Mouse (Mus musculus): ENCODE measurements around the gene Shank2. TPM values are rescaled to one million over a fixed set of nuclear protein-coding genes. Genes with fewer than 3 reads are reported as not detected.

The Shank2 gene
- total and polyA plus RNA-seq, 3 experiments: not detected

GRCm38 (mm10) chr7:144160646-144161249 is 159.0 kb downstream of the Shank2 start:
- no peak for DNase-seq (ENCODE audit: extremely low read depth)
- no peak overlapping the region for H3K9ac ChIP-seq (ENCODE audit: insufficient read depth, low read depth)
- H3K79me2 ChIP-seq (replicated peaks; ENCODE audit: control insufficient read depth, extremely low read depth, insufficient read depth, poor library complexity, severe bottlenecking): no peaks in the 10 kb centered on the region
- H3K36me3 ChIP-seq (replicated peaks in 1 of 2; ENCODE audit: control insufficient read depth in 1 of 2, insufficient read depth in 1 of 2, low read length in 1 of 2): no peaks in the 10 kb centered on the region
- dilution Hi-C loops (cut with MboI; ENCODE audit: extremely low pct_ligation_motif_present, extremely low pct_unique_long_range_greater_than_20kb, low sequenced_read_pairs) (no loop called here), in situ Hi-C loops (cut with MboI; ENCODE audit: low pct_ligation_motif_present, low pct_unique_long_range_greater_than_20kb, low sequenced_read_pairs) (no loop called here)
- H3K4me2 ChIP-seq (ENCODE audit: insufficient read depth, low read depth, poor library complexity, severe bottlenecking): no peak overlapping the region
- H3K27me3 ChIP-seq (replicated peaks): peaks cover 52% of the 10 kb centered on the region
- H3K4me1 ChIP-seq (ENCODE audit: control insufficient read depth in 1 of 2, insufficient read depth in 2 of 2): peaks cover 0 to 3% of the 10 kb centered on the region in 2 experiments; a peak in 1 of 4 replicates
- no peak for TF ChIP-seq MXI1 (IDR thresholded peaks at IDR 0.05; ENCODE audit: low read depth, low read length)
- no peak for TF ChIP-seq MAX (IDR thresholded peaks at IDR 0.05; ENCODE audit: low read length)
- TF ChIP-seq ZKSCAN1 (IDR thresholded peaks at IDR 0.05; ENCODE audit: borderline replicate concordance, low read depth, low read length): no peak
- TF ChIP-seq BHLHE40 (IDR thresholded peaks at IDR 0.05; ENCODE audit: low read depth, low read length): no peak
- no peak for TF ChIP-seq MEF2A (IDR thresholded peaks at IDR 0.05; ENCODE audit: borderline replicate concordance, low read depth, low read length)
- no peak for TF ChIP-seq CHD2 (IDR thresholded peaks at IDR 0.05; ENCODE audit: low read length)
- no peak for TF ChIP-seq ZNF384 (IDR thresholded peaks at IDR 0.05; ENCODE audit: low read depth, low read length)
- no peak for TF ChIP-seq UBTF (IDR thresholded peaks at IDR 0.05; ENCODE audit: low read depth, low read length)
- TF ChIP-seq TCF12 (IDR thresholded peaks at IDR 0.05; ENCODE audit: low read depth, low read length): no peak
- no peak for TF ChIP-seq CHD1 (IDR thresholded peaks at IDR 0.05; ENCODE audit: low read depth, low read length)
- TF ChIP-seq MAFK (IDR thresholded peaks at IDR 0.05; ENCODE audit: insufficient replicate concordance, low read length): no peak
- H3K4me3 ChIP-seq (replicated peaks in 1 of 3; ENCODE audit: low read depth in 2 of 3, low read length in 2 of 3, poor library complexity in 1 of 3): no peak overlapping the region
- no peaks in the 10 kb centered on the region for H3K9me3 ChIP-seq (replicated peaks; ENCODE audit: low read length)
- H3K27ac ChIP-seq (ENCODE audit: insufficient read depth, low read depth): no peak overlapping the region

GRCm38 (mm10) chr7:144170272-144170671 is 168.5 kb downstream of the Shank2 start:
- peak overlapping the region; percentile 29; the same call in 1 of the 2 replicates for H3K4me2 ChIP-seq (ENCODE audit: insufficient read depth, low read depth, poor library complexity, severe bottlenecking)
- H3K9ac ChIP-seq (ENCODE audit: insufficient read depth, low read depth): no peak overlapping the region
- peak; percentile 37 for DNase-seq (ENCODE audit: extremely low read depth)
- H3K27me3 ChIP-seq (replicated peaks): peaks cover 79% of the 10 kb centered on the region
- no peak for TF ChIP-seq GABPA (IDR thresholded peaks at IDR 0.05; ENCODE audit: insufficient replicate concordance, low read depth, low read length)
- TF ChIP-seq JUN (IDR thresholded peaks at IDR 0.05; ENCODE audit: insufficient read depth, low read depth, low read length): no peak
- TF ChIP-seq TBP (conservative IDR thresholded peaks at IDR 0.05; ENCODE audit: low read depth, low read length): no peak
- TF ChIP-seq RAD21 (IDR thresholded peaks at IDR 0.05; ENCODE audit: low read depth, low read length): no peak
- no peak for TF ChIP-seq CTCF (conservative IDR thresholded peaks at IDR 0.05 in 1 of 2, IDR thresholded peaks at IDR 0.05 in 1 of 2; ENCODE audit: low read depth in 2 of 2, low read length in 2 of 2)
- no peak for TF ChIP-seq MAFK (IDR thresholded peaks at IDR 0.05; ENCODE audit: insufficient replicate concordance, low read length)
- TF ChIP-seq CHD2 (IDR thresholded peaks at IDR 0.05; ENCODE audit: low read length): no peak
- no peak for TF ChIP-seq MAX (IDR thresholded peaks at IDR 0.05; ENCODE audit: low read length)
- no peak for TF ChIP-seq E2F4 (IDR thresholded peaks at IDR 0.05; ENCODE audit: insufficient replicate concordance, low read depth, low read length)
- TF ChIP-seq MXI1 (IDR thresholded peaks at IDR 0.05; ENCODE audit: low read depth, low read length): no peak
- peak; percentile 44; the same call in 1 of the 2 replicates for TF ChIP-seq EP300 (IDR thresholded peaks at IDR 0.05; ENCODE audit: low read length)
- TF ChIP-seq NRF1 (IDR thresholded peaks at IDR 0.05; ENCODE audit: low read depth, low read length): no peak
- no peak for TF ChIP-seq POLR2AphosphoS2 (IDR thresholded peaks at IDR 0.05; ENCODE audit: low read depth, low read length)
- TF ChIP-seq POLR2A (IDR thresholded peaks at IDR 0.05; ENCODE audit: low read depth, low read length): no peak
- TF ChIP-seq RCOR1 (conservative IDR thresholded peaks at IDR 0.05; ENCODE audit: low read depth, low read length): no peak
- no peak for TF ChIP-seq CHD1 (IDR thresholded peaks at IDR 0.05; ENCODE audit: low read depth, low read length)
- no peak for TF ChIP-seq PAX5 (IDR thresholded peaks at IDR 0.05; ENCODE audit: low read length)
- TF ChIP-seq IRF4 (IDR thresholded peaks at IDR 0.05; ENCODE audit: low read depth, low read length): no peak; the same call in 1 of the 2 replicates
- peak; percentile 76 for TF ChIP-seq BHLHE40 (IDR thresholded peaks at IDR 0.05; ENCODE audit: low read depth, low read length)
- no peak for TF ChIP-seq ZNF384 (IDR thresholded peaks at IDR 0.05; ENCODE audit: low read depth, low read length)
- no peak for TF ChIP-seq MYC (IDR thresholded peaks at IDR 0.05; ENCODE audit: low read depth, low read length)
- peak; percentile 29; the same call in 1 of the 2 replicates for TF ChIP-seq USF1 (IDR thresholded peaks at IDR 0.05; ENCODE audit: low read depth, low read length)
- peak; percentile 74 for TF ChIP-seq ETS1 (conservative IDR thresholded peaks at IDR 0.05; ENCODE audit: low read depth, low read length)
- no peak for TF ChIP-seq HCFC1 (IDR thresholded peaks at IDR 0.05; ENCODE audit: low read depth, low read length)
- TF ChIP-seq NELFE (IDR thresholded peaks at IDR 0.05; ENCODE audit: low read depth, low read length): no peak
- TF ChIP-seq MEF2A (IDR thresholded peaks at IDR 0.05; ENCODE audit: borderline replicate concordance, low read depth, low read length): peak; percentile 76; the same call in 1 of the 2 replicates
- H3K36me3 ChIP-seq (replicated peaks in 1 of 2; ENCODE audit: control insufficient read depth in 1 of 2, insufficient read depth in 1 of 2, low read length in 1 of 2): no peaks in the 10 kb centered on the region
- peak overlapping the region; percentile 32 for H3K27ac ChIP-seq (ENCODE audit: insufficient read depth, low read depth)
- H3K4me3 ChIP-seq (replicated peaks in 1 of 3; ENCODE audit: low read depth in 2 of 3, low read length in 2 of 3, poor library complexity in 1 of 3): no peak overlapping the region
- H3K9me3 ChIP-seq (replicated peaks; ENCODE audit: low read length): no peaks in the 10 kb centered on the region
- dilution Hi-C loops (cut with MboI; ENCODE audit: extremely low pct_ligation_motif_present, extremely low pct_unique_long_range_greater_than_20kb, low sequenced_read_pairs): no loop called here
- no peaks in the 10 kb centered on the region for H3K79me2 ChIP-seq (replicated peaks; ENCODE audit: control insufficient read depth, extremely low read depth, insufficient read depth, poor library complexity, severe bottlenecking)
- in situ Hi-C loops (cut with MboI; ENCODE audit: low pct_ligation_motif_present, low pct_unique_long_range_greater_than_20kb, low sequenced_read_pairs): no loop called here
- peaks cover 13 to 23% of the 10 kb centered on the region in 2 experiments; a peak in 3 of 4 replicates for H3K4me1 ChIP-seq (ENCODE audit: control insufficient read depth in 1 of 2, insufficient read depth in 2 of 2)
